Mouse (Mus musculus): Measurements from ENCODE around the gene Coil.

DNA sequence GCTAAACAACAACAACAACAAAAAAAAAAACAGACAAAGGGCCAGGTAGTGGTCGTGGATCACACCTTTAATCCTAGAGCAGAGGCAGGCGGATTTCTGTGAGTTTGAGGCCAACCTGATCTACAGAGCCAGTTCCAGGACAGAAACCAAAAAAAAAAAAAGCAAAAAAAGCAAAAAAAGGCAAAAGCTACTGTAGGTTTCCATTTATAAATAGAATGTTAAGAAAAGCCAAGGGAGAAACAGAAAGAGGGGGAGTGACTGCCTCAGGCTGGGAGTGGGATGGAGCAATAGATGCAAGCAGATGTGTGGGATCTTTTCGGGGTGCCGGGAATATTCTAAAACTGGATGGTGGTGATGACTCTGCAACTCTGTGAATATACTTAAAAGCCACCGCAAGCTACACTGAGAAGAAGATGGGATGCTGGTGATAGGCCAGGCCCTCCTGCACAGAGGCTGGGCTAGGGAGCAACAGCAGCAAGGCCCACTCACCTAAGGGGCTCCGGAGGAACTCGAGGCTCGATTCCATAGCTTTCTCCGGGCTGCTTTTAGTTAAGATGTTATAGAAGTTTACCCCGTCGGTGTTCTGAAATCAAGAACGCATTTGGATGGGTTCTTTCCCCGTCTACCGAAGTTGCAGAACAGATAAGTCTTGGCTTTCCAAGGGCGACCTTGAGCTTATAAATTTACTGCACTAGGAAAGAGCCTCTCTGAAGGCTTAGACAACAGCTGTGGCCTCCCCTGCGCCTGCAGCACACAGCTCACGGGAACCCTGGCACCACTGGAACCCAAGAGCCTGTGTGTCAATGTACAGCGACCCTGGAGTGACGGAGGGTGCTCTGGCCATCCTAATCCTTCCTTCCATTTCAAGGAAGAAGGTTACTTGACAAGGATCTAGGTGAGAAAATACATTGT is 35.7 kb upstream of the Coil start:
- TF ChIP-seq GATA1 (IDR thresholded peaks at IDR 0.05; ENCODE audit: borderline replicate concordance, low read length) (no peak), FLI1 (IDR thresholded peaks at IDR 0.05; ENCODE audit: low read length) (no peak)
